Mouse (Mus musculus) ovary, postnatal 36 days (tissue): ENCODE results near the gene Myt1.
"Not testable (repeated sequence)": the region's sequence is repeated elsewhere in the genome, so short reads cannot be mapped to it uniquely, and the experiment has no call there.

Experiments
- DNase-seq: peaks from one replicate; pipeline ENCODE4 v3.0.0; 2022; ENCODE audit warnings: low spot score, mixed read lengths

Gene Myt1

DNA sequence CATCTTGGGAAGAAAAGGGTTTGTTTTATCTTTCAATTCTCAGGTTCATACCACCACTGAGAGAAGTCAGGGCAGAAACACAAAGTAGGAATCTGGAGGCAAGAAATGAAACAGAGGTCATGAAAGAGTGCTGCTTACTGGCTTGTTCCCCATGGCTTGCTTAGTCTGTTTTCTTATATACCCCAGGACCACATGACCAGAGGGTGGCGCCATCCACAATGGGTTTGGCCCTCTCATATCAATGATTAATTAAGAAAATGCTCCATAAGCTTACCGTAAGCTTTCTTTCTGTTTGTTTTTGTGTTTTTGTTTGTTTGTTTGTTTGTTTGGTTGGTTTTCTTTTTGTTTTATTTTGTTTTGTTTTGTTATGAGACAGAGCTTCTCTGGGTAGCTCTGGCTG is 14.6 kb downstream of the Myt1 start:
- peak; percentile 5 for DNase-seq

DNA sequence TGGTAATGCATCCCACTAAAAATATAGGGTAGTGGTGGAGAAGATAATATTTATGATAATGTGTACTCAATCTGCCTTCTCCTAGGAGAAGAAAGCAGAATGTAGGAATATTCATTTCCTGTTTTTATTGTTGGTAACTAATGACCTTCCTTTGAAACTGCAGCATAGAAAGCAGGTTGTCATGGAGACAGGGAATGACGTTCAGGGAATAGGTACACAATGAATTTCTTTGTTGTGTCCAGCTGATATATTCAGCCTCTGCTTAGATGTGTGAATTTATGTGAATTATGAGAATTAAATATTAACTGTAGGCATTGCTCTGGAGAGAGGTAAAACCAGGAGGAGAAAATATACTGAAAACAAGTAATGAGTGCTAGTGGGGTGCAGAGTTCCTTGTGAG is 18.3 kb downstream of the Myt1 start:
- no peak for DNase-seq

- DNase-seq, result no peak
Measured at GRCm38 (mm10) chr2:181787852-181788251, 24.7 kb downstream of the Myt1 start.

DNA sequence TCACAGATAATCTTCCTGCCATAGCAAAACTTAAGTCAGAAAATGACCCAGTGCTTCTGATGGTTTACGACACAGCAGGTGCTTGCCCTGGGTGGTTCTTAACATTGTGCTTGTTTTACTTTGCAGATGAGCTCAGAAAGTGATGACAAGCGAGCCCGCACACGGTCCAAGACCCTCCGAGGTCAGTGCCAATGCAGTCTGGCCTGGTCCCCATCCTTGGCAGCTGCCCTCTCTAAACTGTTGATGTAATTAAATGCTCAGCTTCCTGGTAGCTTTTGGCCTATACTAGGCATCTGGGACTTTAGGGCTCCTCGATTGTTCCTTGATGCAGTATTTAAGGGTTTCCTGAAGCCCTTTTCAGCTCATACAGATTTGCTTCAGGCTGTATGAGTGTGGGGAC is 26.3 kb downstream of the Myt1 start:
- no peak for DNase-seq

DNA sequence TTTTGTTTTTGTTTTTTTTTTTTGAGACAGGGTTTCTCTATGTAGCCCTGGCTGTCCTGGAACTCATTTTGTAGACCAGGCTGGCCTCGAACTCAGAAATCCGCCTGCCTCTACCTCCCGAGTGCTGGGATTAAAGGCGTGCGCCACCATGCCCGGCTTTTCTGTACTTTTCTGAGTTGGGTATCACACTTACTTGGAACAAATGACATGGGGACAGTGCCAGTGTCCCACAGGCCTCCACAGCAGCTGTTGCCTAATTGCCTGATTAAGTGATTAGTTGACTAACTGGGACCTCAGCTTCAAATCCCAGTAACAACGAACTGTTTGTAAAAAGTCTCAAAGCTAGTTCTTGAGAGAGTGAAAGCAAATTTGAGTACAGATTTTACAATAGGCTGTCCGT is 30.1 kb downstream of the Myt1 start:
- not testable (repeated sequence) for DNase-seq

DNA sequence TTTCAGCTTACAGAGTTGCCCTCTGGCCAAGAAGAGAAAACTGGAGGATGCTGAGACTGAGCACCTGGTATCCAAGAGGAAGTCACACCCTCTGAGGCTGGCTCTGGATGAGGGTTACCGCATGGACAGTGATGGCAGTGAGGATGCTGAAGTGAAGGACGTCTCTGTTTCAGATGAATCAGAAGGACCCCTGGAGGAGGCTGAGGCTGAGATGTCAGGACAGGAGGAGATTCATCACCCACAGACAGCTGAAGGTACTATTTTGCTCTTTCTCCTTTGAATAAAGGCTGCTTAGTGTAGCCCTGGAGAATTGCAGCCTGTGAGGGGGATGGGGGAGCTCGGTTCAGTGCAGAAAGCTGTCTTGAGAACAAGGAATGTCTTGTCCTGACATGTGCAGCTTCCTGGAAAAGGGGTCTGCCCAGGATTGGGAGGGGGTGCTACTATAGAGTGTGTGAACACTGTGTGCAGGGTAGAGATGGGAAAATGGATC is 32.6 kb downstream of the Myt1 start:
- DNase-seq, result no peak

- DNase-seq, result no peak
Measured at GRCm38 (mm10) chr2:181797672-181798071, 34.5 kb downstream of the Myt1 start.

- DNase-seq, result no peak
Measured at GRCm38 (mm10) chr2:181829032-181829650, 66.0 kb downstream of the Myt1 start.

DNA sequence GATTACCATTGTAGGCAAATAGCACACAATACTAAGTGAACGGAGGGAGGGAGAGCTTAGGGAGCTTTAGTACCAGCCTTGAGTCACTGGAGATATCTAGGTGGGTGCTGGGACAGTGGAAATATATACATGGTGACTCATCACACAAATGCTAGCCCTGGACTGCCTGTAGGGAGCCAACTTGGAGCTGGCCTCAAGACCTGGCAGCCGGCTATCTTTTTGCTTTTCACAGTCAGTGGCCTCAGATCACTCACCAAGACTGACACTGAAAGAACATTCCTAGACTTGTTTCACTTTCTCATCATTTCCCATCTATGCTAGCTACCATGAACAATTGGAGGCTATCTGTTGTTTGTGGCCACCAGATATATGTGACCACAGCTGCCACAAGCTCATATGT is 69.6 kb downstream of the Myt1 start:
- no peak for DNase-seq

- peak; percentile 90 for DNase-seq
Measured at GRCm38 (mm10) chr2:181837372-181838292, 74.5 kb downstream of the Myt1 start, which contains the start of gene Pcmtd2. TSS of gene Pcmtd2 (plus strand) at chr2:181837854.

GRCm38 (mm10) chr2:181838293-181838680 is 75.2 kb downstream of the Myt1 start:
- no peak for DNase-seq

GRCm38 (mm10) chr2:181845709-181846394 is 82.7 kb downstream of the Myt1 start:
- no peak for DNase-seq

- peak; percentile 90 for DNase-seq
Measured at GRCm38 (mm10) chr2:181863791-181864535, 100.8 kb downstream of the Myt1 start, which contains the start of gene Polr3k. TSS of gene Polr3k (plus strand) at chr2:181864337.

GRCm38 (mm10) chr2:181864536-181864860 is 101.4 kb downstream of the Myt1 start:
- no peak for DNase-seq

- peak; percentile 37 for DNase-seq
Measured at GRCm38 (mm10) chr2:181866931-181867330, 103.8 kb downstream of the Myt1 start.

DNA sequence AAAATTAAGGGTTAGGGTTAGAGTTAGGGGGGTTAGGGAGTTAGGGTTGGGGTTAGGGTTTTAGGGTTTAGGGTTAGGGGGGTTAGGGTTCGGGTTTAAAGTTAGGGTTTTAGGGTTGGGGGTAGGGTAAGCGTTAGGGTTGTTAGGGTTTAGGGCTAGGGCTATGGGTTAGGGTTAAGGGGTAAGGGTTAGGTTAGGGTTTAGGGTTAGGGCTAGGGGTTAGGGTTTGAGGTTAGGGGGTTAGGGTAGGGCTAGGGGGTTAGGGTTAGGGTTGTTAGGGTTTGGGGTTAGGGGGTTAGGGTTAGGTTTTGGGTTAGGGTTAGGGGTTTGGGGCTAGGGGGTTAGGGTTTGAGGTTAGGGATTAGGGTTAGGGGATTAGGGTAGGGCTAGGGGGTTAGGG is 107.9 kb downstream of the Myt1 start:
- DNase-seq, result no peak
